Mouse (Mus musculus) embryonic facial prominence, embryonic 12.5 days (tissue): ENCODE measurements around the gene Dhodh. TPM values are rescaled to one million over a fixed set of nuclear protein-coding genes. Genes with fewer than 3 reads are reported as not detected.

Experiments
- ATAC-seq: fragments of 200-750 bp; cut with Nextera tagmentation; 2 replicates; pipeline ENCODE4 v1.8.0; 2017; ENCODE audit not compliant: insufficient number of reproducible peaks, insufficient read depth, low FRiP score, low TSS enrichment
- H3K27ac ChIP-seq: fragments of 300-500 bp; sonication (generic); 2 replicates; pipeline ENCODE4 v1.5.1; 2016; ENCODE audit warnings: mild to moderate bottlenecking
- H3K27me3 ChIP-seq: fragments of 300-500 bp; sonication (generic); 2 replicates; pipeline ENCODE4 v1.6.1; 2016; ENCODE audit warnings: mild to moderate bottlenecking, moderate library complexity
- H3K36me3 ChIP-seq: fragments of 300-500 bp; sonication (generic); 2 replicates; pipeline ENCODE4 v1.6.1; 2016; ENCODE audit warnings: mild to moderate bottlenecking
- H3K4me1 ChIP-seq: fragments of 300-500 bp; sonication (generic); 2 replicates; pipeline ENCODE4 v1.6.1; 2016
- H3K4me2 ChIP-seq: fragments of 300-500 bp; sonication (generic); replicated peaks from 2 replicates; pipeline ENCODE4 v1.6.1; 2016; ENCODE audit warnings: mild to moderate bottlenecking, moderate library complexity
- H3K4me3 ChIP-seq: fragments of 300-500 bp; sonication (generic); 2 replicates; pipeline ENCODE4 v1.5.1; 2016; ENCODE audit warnings: mild to moderate bottlenecking
- H3K9ac ChIP-seq: fragments of 300-500 bp; sonication (generic); 2 replicates; pipeline ENCODE4 v1.6.1; 2016; ENCODE audit warnings: mild to moderate bottlenecking, moderate library complexity
- H3K9me3 ChIP-seq: fragments of 300-500 bp; sonication (generic); 2 replicates; pipeline ENCODE4 v1.6.1; 2016; ENCODE audit warnings: mild to moderate bottlenecking, moderate library complexity
- whole genome bisulfite sequencing: fragments of 180-500 bp; shearing (Covaris S2); methylation state at CpG from one replicate; pipeline ENCODE4 v1.1.7; 2016; 5-methylcytosine and 5-hydroxymethylcytosine counted together
- polyA plus RNA-seq: library from polyadenylated mRNA; unstranded; fragments of >200 nt; fragmentation: Nextera tagmentation; extraction: Ambion mirVana; gene quantifications from 2 replicates; pipeline ENCODE4 v1.2.1, GENCODE M21; 2016

Dhodh gene
- 50.4 and 54.8 TPM in 2 replicates for polyA plus RNA-seq

GRCm38 (mm10) chr8:109608271-109609152, at the start of gene Dhodh:
Gene Dhodh (minus strand): TSS chr8:109608673.
- Histone ChIP-seq H3K27me3 (no peaks in the 10 kb centered on the region), H3K4me1 (peaks cover 10% of the 10 kb centered on the region), H3K27ac (peak within 1 kb of the TSS; percentile 95), H3K4me3 (peak within 1 kb of the TSS; percentile 61), H3K4me2 (peak within 1 kb of the TSS; percentile 65), H3K9ac (peak within 1 kb of the TSS; percentile 62), H3K9me3 (no peaks in the 10 kb centered on the region), H3K36me3 (peaks cover 12% of the 10 kb centered on the region)
- WGBS, result under 1% methylated on average over 42 of the region's 42 CpGs
- peak; percentile 98 for ATAC-seq

GRCm38 (mm10) chr8:109656860-109657259, 48.4 kb upstream of the Dhodh start:
- WGBS, result 86% methylated on average over 3 of the region's 3 CpGs
- no peak overlapping the region for H3K4me2 ChIP-seq
- H3K27ac ChIP-seq, result no peak overlapping the region
- no peak overlapping the region for H3K9ac ChIP-seq
- H3K4me3 ChIP-seq, result no peak overlapping the region
- no peaks in the 10 kb centered on the region for H3K36me3 ChIP-seq
- no peaks in the 10 kb centered on the region for H3K9me3 ChIP-seq
- no peaks in the 10 kb centered on the region for H3K27me3 ChIP-seq
- no peaks in the 10 kb centered on the region for H3K4me1 ChIP-seq
- ATAC-seq, result no peak

- H3K4me1 ChIP-seq, result no peaks in the 10 kb centered on the region
- H3K4me3 ChIP-seq, result no peak overlapping the region
- no peak overlapping the region for H3K4me2 ChIP-seq
- H3K36me3 ChIP-seq, result no peaks in the 10 kb centered on the region
- 72% methylated on average over 10 of the region's 10 CpGs for WGBS
- no peak overlapping the region for H3K9ac ChIP-seq
- H3K9me3 ChIP-seq, result no peaks in the 10 kb centered on the region
- H3K27me3 ChIP-seq, result no peaks in the 10 kb centered on the region
- H3K27ac ChIP-seq, result no peak overlapping the region
- ATAC-seq, result no peak
Observed at GRCm38 (mm10) chr8:109650801-109651200, 42.3 kb upstream of the Dhodh start.

- no peak for ATAC-seq
- no peak overlapping the region for H3K9ac ChIP-seq
- H3K4me3 ChIP-seq, result no peak overlapping the region
- WGBS, result 84% methylated on average over 7 of the region's 7 CpGs
- no peak overlapping the region for H3K4me2 ChIP-seq
- H3K27me3 ChIP-seq, result no peaks in the 10 kb centered on the region
- no peaks in the 10 kb centered on the region for H3K4me1 ChIP-seq
- no peaks in the 10 kb centered on the region for H3K36me3 ChIP-seq
- H3K27ac ChIP-seq, result no peak overlapping the region
- H3K9me3 ChIP-seq, result no peaks in the 10 kb centered on the region
Observed at GRCm38 (mm10) chr8:109648469-109648868, 40.0 kb upstream of the Dhodh start.

- no peaks in the 10 kb centered on the region for H3K36me3 ChIP-seq
- H3K27me3 ChIP-seq, result no peaks in the 10 kb centered on the region
- WGBS, result 62% methylated on average over 11 of the region's 11 CpGs
- no peak overlapping the region for H3K9ac ChIP-seq
- H3K27ac ChIP-seq, result no peak overlapping the region
- no peaks in the 10 kb centered on the region for H3K9me3 ChIP-seq
- H3K4me3 ChIP-seq, result no peak overlapping the region
- no peak for ATAC-seq
- no peaks in the 10 kb centered on the region for H3K4me1 ChIP-seq
- no peak overlapping the region for H3K4me2 ChIP-seq
Observed at GRCm38 (mm10) chr8:109647331-109647730, 38.9 kb upstream of the Dhodh start.

- H3K4me3 ChIP-seq, result no peak overlapping the region
- 78% methylated on average over 5 of the region's 5 CpGs for WGBS
- H3K27ac ChIP-seq, result no peak overlapping the region
- H3K27me3 ChIP-seq, result no peaks in the 10 kb centered on the region
- ATAC-seq, result no peak
- H3K36me3 ChIP-seq, result no peaks in the 10 kb centered on the region
- H3K9ac ChIP-seq, result no peak overlapping the region
- H3K4me1 ChIP-seq, result no peaks in the 10 kb centered on the region
- no peak overlapping the region for H3K4me2 ChIP-seq
- H3K9me3 ChIP-seq, result no peaks in the 10 kb centered on the region
Observed at GRCm38 (mm10) chr8:109641236-109641635, 32.8 kb upstream of the Dhodh start.

GRCm38 (mm10) chr8:109640410-109640809, 31.9 kb upstream of the Dhodh start:
- WGBS, result 67% methylated on average over 7 of the region's 7 CpGs
- H3K9me3 ChIP-seq, result no peaks in the 10 kb centered on the region
- H3K4me1 ChIP-seq, result no peaks in the 10 kb centered on the region
- no peak overlapping the region for H3K27ac ChIP-seq
- H3K4me3 ChIP-seq, result no peak overlapping the region
- H3K27me3 ChIP-seq, result no peaks in the 10 kb centered on the region
- no peaks in the 10 kb centered on the region for H3K36me3 ChIP-seq
- H3K9ac ChIP-seq, result no peak overlapping the region
- no peak for ATAC-seq
- no peak overlapping the region for H3K4me2 ChIP-seq

- Histone ChIP-seq H3K27ac (no peak overlapping the region), H3K27me3 (no peaks in the 10 kb centered on the region), H3K9me3 (no peaks in the 10 kb centered on the region), H3K36me3 (no peaks in the 10 kb centered on the region), H3K4me1 (no peaks in the 10 kb centered on the region), H3K4me3 (no peak overlapping the region), H3K9ac (no peak overlapping the region), H3K4me2 (no peak overlapping the region)
- WGBS, result 83% methylated on average over 5 of the region's 5 CpGs
- no peak for ATAC-seq
Observed at GRCm38 (mm10) chr8:109638851-109639250, 30.4 kb upstream of the Dhodh start.

- no peak overlapping the region for H3K4me2 ChIP-seq
- ATAC-seq, result no peak
- H3K27me3 ChIP-seq, result no peaks in the 10 kb centered on the region
- H3K4me1 ChIP-seq, result no peaks in the 10 kb centered on the region
- H3K4me3 ChIP-seq, result no peak overlapping the region
- WGBS, result 93% methylated on average over 8 of the region's 8 CpGs
- H3K9me3 ChIP-seq, result no peaks in the 10 kb centered on the region
- H3K9ac ChIP-seq, result no peak overlapping the region
- no peak overlapping the region for H3K27ac ChIP-seq
- H3K36me3 ChIP-seq, result no peaks in the 10 kb centered on the region
Observed at GRCm38 (mm10) chr8:109635146-109635545, 26.7 kb upstream of the Dhodh start.

GRCm38 (mm10) chr8:109632498-109632897, 24.0 kb upstream of the Dhodh start:
- no peaks in the 10 kb centered on the region for H3K9me3 ChIP-seq
- WGBS, result 82% methylated on average over 5 of the region's 5 CpGs
- H3K9ac ChIP-seq, result no peak overlapping the region
- ATAC-seq, result no peak
- no peaks in the 10 kb centered on the region for H3K4me1 ChIP-seq
- no peak overlapping the region for H3K4me3 ChIP-seq
- H3K27me3 ChIP-seq, result no peaks in the 10 kb centered on the region
- H3K27ac ChIP-seq, result no peak overlapping the region
- no peak overlapping the region for H3K4me2 ChIP-seq
- H3K36me3 ChIP-seq, result no peaks in the 10 kb centered on the region

- no peak for ATAC-seq
- Histone ChIP-seq H3K4me3 (no peak overlapping the region), H3K4me2 (no peak overlapping the region), H3K9ac (no peak overlapping the region), H3K27ac (no peak overlapping the region), H3K9me3 (peaks cover 6% of the 10 kb centered on the region; the same call in 1 of the 2 replicates), H3K4me1 (no peaks in the 10 kb centered on the region), H3K36me3 (no peaks in the 10 kb centered on the region), H3K27me3 (no peaks in the 10 kb centered on the region)
- 65% methylated on average over 6 of the region's 6 CpGs for WGBS
Observed at GRCm38 (mm10) chr8:109628638-109629037, 20.2 kb upstream of the Dhodh start.

GRCm38 (mm10) chr8:109615569-109615968, 7.1 kb upstream of the Dhodh start:
- H3K4me2 ChIP-seq, result no peak overlapping the region
- H3K4me3 ChIP-seq, result no peak overlapping the region
- no peaks in the 10 kb centered on the region for H3K27me3 ChIP-seq
- peaks cover 5% of the 10 kb centered on the region; the same call in 1 of the 2 replicates for H3K9me3 ChIP-seq
- H3K4me1 ChIP-seq, result no peaks in the 10 kb centered on the region
- H3K36me3 ChIP-seq, result no peaks in the 10 kb centered on the region
- ATAC-seq, result no peak
- 85% methylated on average over 3 of the region's 3 CpGs for WGBS
- H3K9ac ChIP-seq, result no peak overlapping the region
- H3K27ac ChIP-seq, result no peak overlapping the region
